Mouse (Mus musculus) c-Kit-positive CD71-positive TER-119-negative erythroid progenitor cells, embryonic 14.5 days (primary cell): ENCODE results near the gene Phf20.
"Not testable (repeated sequence)": the region's sequence is repeated elsewhere in the genome, so short reads cannot be mapped to it uniquely, and the experiment has no call there.

Source experiments
- DNase-seq: peaks from one replicate; pipeline ENCODE4 v3.0.0-alpha.2; 2013; ENCODE audit warnings: low read depth

The Phf20 gene

GRCm38 (mm10) chr2:156196302-156197128, at the start of gene Phf20:
TSS of gene Phf20 (plus strand) at chr2:156196466.
- DNase-seq: peak; percentile 89

- no peak for DNase-seq
These were observed 48.9 kb upstream of the Phf20 start for GRCm38 (mm10) chr2:156147316-156147915.

- DNase-seq: no peak
These were observed 44.7 kb upstream of the Phf20 start for GRCm38 (mm10) chr2:156151538-156151937.

- no peak for DNase-seq
These were observed 30.8 kb upstream of the Phf20 start for GRCm38 (mm10) chr2:156165478-156165877.

- DNase-seq: no peak
These were observed 29.7 kb upstream of the Phf20 start for GRCm38 (mm10) chr2:156166557-156166956.

GRCm38 (mm10) chr2:156177079-156177478, 19.2 kb upstream of the Phf20 start:
- no peak for DNase-seq

- no peak for DNase-seq
These were observed 18.6 kb upstream of the Phf20 start for GRCm38 (mm10) chr2:156177651-156178050.

- DNase-seq: peak; percentile 53
These were observed 17.0 kb upstream of the Phf20 start for GRCm38 (mm10) chr2:156179046-156179795.

- no peak for DNase-seq
These were observed 16.5 kb upstream of the Phf20 start for GRCm38 (mm10) chr2:156179796-156180093.

GRCm38 (mm10) chr2:156180094-156180821, 16.0 kb upstream of the Phf20 start, which contains the start of gene Rbm39:
TSS of gene Rbm39 (minus strand) at chr2:156180238.
- DNase-seq: peak; percentile 100

GRCm38 (mm10) chr2:156180824-156181590, 15.3 kb upstream of the Phf20 start:
- DNase-seq: no peak

- no peak for DNase-seq
These were observed 14.7 kb upstream of the Phf20 start for GRCm38 (mm10) chr2:156181592-156181991.

- DNase-seq: not testable (repeated sequence)
These were observed 7.0 kb upstream of the Phf20 start for GRCm38 (mm10) chr2:156189241-156189640.

- DNase-seq: no peak
These were observed 6.0 kb upstream of the Phf20 start for GRCm38 (mm10) chr2:156190004-156190896.

- DNase-seq: no peak
These were observed 4.7 kb upstream of the Phf20 start for GRCm38 (mm10) chr2:156191540-156191939.

- DNase-seq: no peak
These were observed 4.2 kb upstream of the Phf20 start for GRCm38 (mm10) chr2:156192068-156192467.

GRCm38 (mm10) chr2:156193066-156193862, 3.0 kb upstream of the Phf20 start:
- no peak for DNase-seq

- DNase-seq: no peak
These were observed 1.7 kb upstream of the Phf20 start for GRCm38 (mm10) chr2:156194571-156194970.

GRCm38 (mm10) chr2:156197129-156197911, 1.1 kb downstream of the Phf20 start:
- DNase-seq: no peak
